Mouse (Mus musculus): ENCODE results near the gene Hsf4. TPM values are rescaled to one million over a fixed set of nuclear protein-coding genes. Genes with fewer than 3 reads are reported as not detected.

Hsf4 gene
- total RNA-seq, 2 experiments from 2014 or later, result 11.5 to 12.0 TPM

- no peak for DNase-seq (ENCODE audit: low spot score in 2 of 2)
These were observed 48.3 kb downstream of the Hsf4 start for GRCm38 (mm10) chr8:105317941-105318340.

GRCm38 (mm10) chr8:105318662-105319190 is 49.1 kb downstream of the Hsf4 start:
- intact Hi-C loops (cut with DNase I), result no loop called here
- no peak for DNase-seq (ENCODE audit: low spot score in 2 of 2)

More at GRCm38 (mm10) chr8:105317941-105318340, 48.3 kb downstream of the Hsf4 start:
- intact Hi-C loops (cut with DNase I), result no loop called here

- no peak for DNase-seq (ENCODE audit: low spot score in 2 of 2)
- intact Hi-C loops (cut with DNase I), result no loop called here
These were observed 53.6 kb downstream of the Hsf4 start for GRCm38 (mm10) chr8:105323183-105323582.

Small RNA genes lying within 50 kb of the gene (microRNA-seq; reads per million reads assigned to microRNA genes)
- not detected for gene Gm27320
- 11,109 reads per million, percentile 96 among the genes with 10 or more reads in this experiment for gene Mir328

Other genes starting within 250 kb of the Hsf4 start
- gene Ces3a, start 221.2 kb upstream of the Hsf4 start, total RNA-seq (2021), result not detected
- gene Ces3b, start 186.0 kb upstream of the Hsf4 start, total RNA-seq (2021), result not detected
- not detected for gene Ces4a, start 138.0 kb upstream of the Hsf4 start, total RNA-seq (2021)
- gene Cbfb, start 99.1 kb upstream of the Hsf4 start, total RNA-seq (2021), result 10 to 100 TPM; 21.4 to 24.1 TPM
- gene D230025D16Rik, start 44.7 kb upstream of the Hsf4 start, total RNA-seq (2021), result 10 to 100 TPM; 37.8 to 38.5 TPM
- 1 to 10 TPM; 2.4 to 5.0 TPM for gene B3gnt9, start 14.6 kb upstream of the Hsf4 start, total RNA-seq (2021)
- gene Tradd, start 5.2 kb upstream of the Hsf4 start, total RNA-seq (2021), result 1 to 10 TPM; 7.2 to 7.5 TPM
- gene Fbxl8, start 5.2 kb upstream of the Hsf4 start, total RNA-seq (2021), result 1 to 10 TPM in 1 of 2 experiments, under 1 TPM in 1; 0.86 to 1.4 TPM
- gene Nol3, start 6.3 kb downstream of the Hsf4 start, total RNA-seq (2021), result 10 to 100 TPM in 1 of 2 experiments, 1 to 10 TPM in 1; 9.2 to 11.8 TPM
- 10 to 100 TPM; 24.2 to 27.1 TPM for gene 4931428F04Rik, start 20.1 kb downstream of the Hsf4 start, total RNA-seq (2021)
- 1 to 10 TPM in 1 of 2 experiments, under 1 TPM in 1; 0.79 to 1.8 TPM for gene Exoc3l, start 26.3 kb downstream of the Hsf4 start, total RNA-seq (2021)
- 10 to 100 TPM; 32.4 to 33.7 TPM for gene E2f4, start 27.9 kb downstream of the Hsf4 start, total RNA-seq (2021)
- 1 to 10 TPM; 1.0 to 1.7 TPM for gene Elmo3, start 35.8 kb downstream of the Hsf4 start, total RNA-seq (2021)
- gene Lrrc29, start 56.5 kb downstream of the Hsf4 start, total RNA-seq (2021), result 1 to 10 TPM; 3.7 to 7.3 TPM
- gene Tmem208, start 56.6 kb downstream of the Hsf4 start, total RNA-seq (2021), result 10 to 100 TPM; 38.5 to 43.6 TPM
- 1 to 10 TPM; 2.3 to 3.7 TPM for gene Fhod1, start 78.2 kb downstream of the Hsf4 start, total RNA-seq (2021)
- 10 to 100 TPM; 34.1 to 44.5 TPM for gene Slc9a5, start 79.0 kb downstream of the Hsf4 start, total RNA-seq (2021)
- 1 to 10 TPM; 1.3 to 5.5 TPM for gene Plekhg4, start 103.5 kb downstream of the Hsf4 start, total RNA-seq (2021)
- not detected for gene Kctd19, start 143.7 kb downstream of the Hsf4 start, total RNA-seq (2021)
- under 1 TPM; 0.32 to 0.37 TPM for gene Lrrc36, start 143.8 kb downstream of the Hsf4 start, total RNA-seq (2021)
- 10 to 100 TPM; 36.1 to 46.4 TPM for gene Tppp3, start 201.7 kb downstream of the Hsf4 start, total RNA-seq (2021)
- gene Zdhhc1, start 227.1 kb downstream of the Hsf4 start, total RNA-seq (2021), result 10 to 100 TPM; 33.2 to 45.3 TPM
- gene Hsd11b2, start 249.0 kb downstream of the Hsf4 start, total RNA-seq (2021), result under 1 TPM in 1 of 2 experiments, not detected in 1; 0.20 TPM

All from left cerebral cortex, postnatal 36 days (tissue).